Comparison of ENCODE assay signal across 43 mouse cellular contexts in genomic region chr2:122484641-122485040, GRCm38 (mm10). TPM values are rescaled to one million over a fixed set of nuclear protein-coding genes. Genes with fewer than 3 reads are reported as not detected.
"Had no signal": no experiment of that assay in that cellular context is flagged by ENCODE, and none has a peak within 500 bp of the region (broad histone marks: within the 10 kb centered on the region; RNA-seq: fewer than 3 reads in every experiment).

Gene Gm14085 (plus strand): TSS chr2:122484941.

- H3K27ac ChIP-seq: heart, embryonic 10.5 days; heart, embryonic 13.5 days; heart, embryonic 15.5 days; hindbrain, embryonic 10.5 days; hindbrain, embryonic 12.5 days; hindbrain, embryonic 13.5 days; hindbrain, embryonic 14.5 days; hindbrain, embryonic 15.5 days; hindbrain, postnatal 0 days; intestine, embryonic 15.5 days; kidney, embryonic 15.5 days; kidney, postnatal 0 days; layer of hippocampus, adult 2 months had no signal

- H3K4me1 ChIP-seq: heart, embryonic 10.5 days; heart, embryonic 12.5 days; heart, embryonic 13.5 days; heart, embryonic 15.5 days; hindbrain, embryonic 10.5 days; hindbrain, embryonic 12.5 days; hindbrain, embryonic 13.5 days; hindbrain, embryonic 15.5 days; intestine, embryonic 15.5 days; kidney, embryonic 15.5 days had no signal

- DNase-seq: heart, postnatal 10 days; heart, postnatal 14 days; heart, postnatal 36 days; heart, postnatal 4 days; kidney, adult 11 months; kidney, adult 18-20 months; kidney, adult 2 months; kidney, adult 8-10 months; kidney, adult 9 months; kidney, postnatal 10 days; kidney, postnatal 14 days; kidney, postnatal 25 days; kidney, postnatal 36 days; kidney, postnatal 4 days; layer of hippocampus, adult 9-11 months; layer of hippocampus, postnatal 36 days had no signal

- H3K36me3 ChIP-seq: heart, embryonic 10.5 days; heart, embryonic 12.5 days; heart, embryonic 13.5 days; heart, embryonic 15.5 days; hindbrain, embryonic 10.5 days; hindbrain, embryonic 12.5 days; hindbrain, embryonic 13.5 days; hindbrain, embryonic 15.5 days; intestine, embryonic 15.5 days; kidney, embryonic 15.5 days had no signal

- H3K4me3 ChIP-seq: heart, embryonic 10.5 days; heart, embryonic 12.5 days; heart, embryonic 13.5 days; heart, embryonic 15.5 days; hindbrain, embryonic 10.5 days; hindbrain, embryonic 12.5 days; hindbrain, embryonic 13.5 days; hindbrain, embryonic 15.5 days; intestine, embryonic 15.5 days; kidney, embryonic 15.5 days; layer of hippocampus, adult 2 months had no signal

- ATAC-seq: hindbrain, embryonic 16.5 days; hindbrain, postnatal 0 days; inflammation-experienced regulatory T-cells, adult 6 months; intestine, embryonic 15.5 days; intestine, embryonic 16.5 days; intestine, postnatal 0 days had no signal

- H3K27me3 ChIP-seq: heart, embryonic 12.5 days; heart, embryonic 13.5 days; heart, embryonic 15.5 days; hindbrain, embryonic 12.5 days; hindbrain, embryonic 13.5 days; hindbrain, embryonic 15.5 days; intestine, embryonic 15.5 days; kidney, embryonic 15.5 days had no signal

RNA-seq across cellular contexts. Expression of gene Gm14085, which starts in this region (rescaled TPM):
- total RNA-seq: hematopoietic stem cell, adult 5-6 weeks; hindbrain, postnatal 0 days; layer of hippocampus, adult 18-20 months; layer of hippocampus, adult 2 months; layer of hippocampus, postnatal 14 days; layer of hippocampus, postnatal 25 days; layer of hippocampus, postnatal 36 days; left cerebral cortex, adult 18-20 months had no signal
- polyA plus RNA-seq: heart, embryonic 10.5 days; heart, embryonic 11.5 days; heart, embryonic 12.5 days; heart, embryonic 13.5 days; heart, embryonic 14.5 days; heart, embryonic 15.5 days; heart, postnatal 0 days; hindbrain, embryonic 10.5 days; hindbrain, embryonic 11.5 days; hindbrain, embryonic 12.5 days; hindbrain, embryonic 13.5 days; hindbrain, embryonic 14.5 days; hindbrain, embryonic 16.5 days; hindbrain, postnatal 0 days; kidney, postnatal 0 days had no signal
